Mouse (Mus musculus) urinary bladder, adult 18-20 months (tissue): ENCODE measurements around the gene Clmn.

Experiments used
- DNase-seq, 2 experiments: peaks; one replicate each; pipeline ENCODE4 v3.0.0; 2022; ENCODE audit warnings: low spot score in 2 of 2, mixed read lengths in 2 of 2

Gene Clmn

GRCm38 (mm10) chr12:104879577-104879989 lies 14.7 kb upstream of the Clmn start:
- DNase-seq: no peak

GRCm38 (mm10) chr12:104876053-104876452 lies 11.2 kb upstream of the Clmn start:
- DNase-seq: no peak

- no peak for DNase-seq
These were observed 7.1 kb upstream of the Clmn start for GRCm38 (mm10) chr12:104871987-104872386.

DNA sequence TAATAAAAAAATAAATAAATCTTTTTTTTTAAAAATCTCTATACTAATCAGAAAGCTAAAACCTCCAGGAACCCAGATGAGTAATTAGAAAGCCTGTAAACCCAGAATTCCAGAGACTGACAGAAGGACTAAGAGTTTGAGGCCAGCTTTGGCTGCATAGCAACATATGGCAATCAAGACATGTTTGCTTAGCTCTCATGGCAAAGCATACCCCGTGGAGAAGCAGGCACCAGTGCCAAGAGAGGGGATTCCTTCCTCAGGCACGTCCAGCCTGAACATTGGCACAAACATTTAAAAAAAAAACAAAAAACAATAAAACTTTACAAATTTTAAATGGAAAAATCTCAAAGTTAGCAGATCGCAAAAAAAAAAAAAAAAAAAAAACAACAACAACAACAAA lies 4.9 kb upstream of the Clmn start:
- DNase-seq: no peak

- DNase-seq: no peak
These were observed 3.6 kb upstream of the Clmn start for GRCm38 (mm10) chr12:104868430-104868829.

- no peak for DNase-seq
These were observed 3.0 kb upstream of the Clmn start for GRCm38 (mm10) chr12:104867851-104868250.

DNA sequence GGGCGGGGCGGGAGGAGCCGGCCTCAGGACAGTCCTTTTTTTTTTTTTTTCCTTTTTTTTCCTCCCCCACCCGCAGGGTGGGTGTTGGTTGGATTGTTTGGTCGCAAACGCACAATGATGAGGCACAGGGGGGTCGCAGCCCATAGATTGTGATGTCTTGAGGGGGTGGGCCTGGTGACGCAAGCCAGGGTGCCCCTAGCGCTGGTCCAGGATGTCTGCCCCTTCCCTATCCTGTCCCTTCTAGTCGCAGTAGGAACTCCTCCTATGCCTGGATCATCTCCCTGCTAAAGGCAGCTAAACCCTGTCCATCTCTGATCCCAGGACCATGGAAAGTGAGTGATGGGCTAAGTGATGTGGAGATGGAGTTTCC lies 275 bp upstream of the Clmn start:
- no peak for DNase-seq

DNA sequence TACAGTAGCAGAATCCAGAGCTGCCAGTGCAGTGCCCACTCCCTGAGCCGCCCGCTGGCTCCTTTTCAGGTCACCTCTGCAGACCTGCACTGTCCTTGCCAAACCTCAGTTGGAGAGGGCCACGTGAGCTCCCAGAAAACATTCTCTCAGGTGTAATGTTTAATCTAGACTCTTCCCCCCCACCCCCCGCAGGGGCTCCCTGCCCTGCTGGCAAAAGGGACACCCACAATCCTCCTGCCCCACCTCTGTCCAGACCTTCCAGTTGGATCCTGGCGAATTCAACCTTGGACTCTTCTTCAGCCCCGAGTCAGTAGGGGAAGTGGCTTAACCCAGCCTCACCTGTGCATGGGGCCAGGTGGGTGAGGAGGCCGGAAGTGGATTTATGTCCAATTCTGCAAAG lies 1.2 kb downstream of the Clmn start:
- DNase-seq: no peak

DNA sequence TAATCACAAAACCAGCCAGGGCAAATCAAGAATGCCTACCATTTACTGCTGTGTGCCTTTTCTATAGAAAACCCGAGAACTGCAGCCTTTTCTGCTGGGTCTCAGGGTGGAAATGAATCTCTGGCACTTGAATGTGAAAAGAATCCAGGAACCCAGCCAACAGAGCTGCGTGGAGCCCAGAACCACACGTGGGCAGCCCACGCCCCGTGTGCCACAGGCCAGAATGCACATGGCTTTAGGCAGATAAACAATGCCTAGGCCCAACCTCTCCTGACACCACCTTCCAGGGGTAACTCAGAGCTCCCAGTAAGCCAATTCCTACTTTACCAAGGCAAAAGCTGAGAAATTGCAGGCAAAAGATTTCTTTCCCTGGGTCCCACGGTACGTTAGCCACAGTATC lies 5.7 kb downstream of the Clmn start:
- DNase-seq: no peak

GRCm38 (mm10) chr12:104858732-104859131 lies 6.1 kb downstream of the Clmn start:
- DNase-seq: no peak

DNA sequence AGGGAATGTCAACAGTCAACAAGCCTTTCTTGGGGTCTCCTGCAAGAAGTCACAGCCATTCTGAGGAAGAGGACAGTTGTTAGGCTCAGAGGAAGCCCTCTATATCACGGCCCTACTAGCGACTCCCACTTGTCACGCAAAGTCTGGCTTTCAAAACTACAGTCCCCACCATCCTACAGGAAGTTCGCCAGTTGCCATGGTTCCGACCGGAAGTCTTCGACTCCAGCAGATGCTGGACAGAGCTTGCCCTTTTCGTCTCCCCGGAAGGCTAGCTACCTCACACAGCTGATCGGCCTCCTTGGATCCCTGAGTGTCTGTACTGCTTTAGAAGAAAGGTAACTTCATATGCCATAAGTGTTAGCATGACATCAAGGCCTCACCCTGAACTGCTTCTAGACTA lies 7.3 kb downstream of the Clmn start:
- no peak for DNase-seq

DNA sequence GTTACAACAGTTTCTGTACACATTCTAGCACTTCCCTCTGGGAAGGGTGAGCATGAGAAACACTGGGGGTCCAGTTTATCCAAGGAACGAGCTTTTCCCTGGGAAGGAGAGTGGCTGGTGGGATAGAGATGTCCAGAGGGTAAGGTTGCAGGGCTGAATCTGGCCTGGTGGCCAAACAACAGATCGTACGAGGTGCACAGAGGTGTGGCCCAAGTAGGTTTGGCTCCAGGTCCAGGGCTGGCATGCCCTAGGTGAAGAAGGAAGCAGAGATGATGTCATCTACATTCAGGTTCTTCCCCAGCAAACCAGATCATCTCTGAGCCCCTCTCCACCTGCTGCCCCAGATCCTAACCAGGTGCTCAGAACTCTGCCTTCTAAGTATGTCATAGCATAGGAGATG lies 8.3 kb downstream of the Clmn start:
- DNase-seq: no peak

GRCm38 (mm10) chr12:104855548-104855947 lies 9.3 kb downstream of the Clmn start:
- DNase-seq: no peak

DNA sequence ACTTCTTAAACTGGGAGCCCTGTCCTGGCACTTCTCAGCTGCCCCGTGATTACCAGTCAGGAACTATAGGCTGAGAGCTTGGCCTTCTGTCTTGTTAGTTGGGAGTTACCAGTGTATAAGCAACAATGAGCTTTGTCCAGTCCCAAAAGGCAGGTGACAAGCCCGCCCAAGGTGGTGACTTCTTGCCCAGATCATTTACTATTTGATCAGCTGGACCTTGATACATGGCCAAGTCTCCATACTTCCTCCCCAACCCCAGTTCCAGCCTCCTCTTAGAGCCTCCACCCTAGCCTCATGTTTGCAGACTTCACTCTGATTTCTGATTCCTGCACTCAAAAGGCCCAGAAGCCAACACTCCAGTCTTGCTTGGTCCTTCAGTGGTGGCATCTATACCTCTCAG lies 10.1 kb downstream of the Clmn start:
- DNase-seq: no peak

- no peak for DNase-seq
These were observed 11.5 kb downstream of the Clmn start for GRCm38 (mm10) chr12:104853374-104853773.

DNA sequence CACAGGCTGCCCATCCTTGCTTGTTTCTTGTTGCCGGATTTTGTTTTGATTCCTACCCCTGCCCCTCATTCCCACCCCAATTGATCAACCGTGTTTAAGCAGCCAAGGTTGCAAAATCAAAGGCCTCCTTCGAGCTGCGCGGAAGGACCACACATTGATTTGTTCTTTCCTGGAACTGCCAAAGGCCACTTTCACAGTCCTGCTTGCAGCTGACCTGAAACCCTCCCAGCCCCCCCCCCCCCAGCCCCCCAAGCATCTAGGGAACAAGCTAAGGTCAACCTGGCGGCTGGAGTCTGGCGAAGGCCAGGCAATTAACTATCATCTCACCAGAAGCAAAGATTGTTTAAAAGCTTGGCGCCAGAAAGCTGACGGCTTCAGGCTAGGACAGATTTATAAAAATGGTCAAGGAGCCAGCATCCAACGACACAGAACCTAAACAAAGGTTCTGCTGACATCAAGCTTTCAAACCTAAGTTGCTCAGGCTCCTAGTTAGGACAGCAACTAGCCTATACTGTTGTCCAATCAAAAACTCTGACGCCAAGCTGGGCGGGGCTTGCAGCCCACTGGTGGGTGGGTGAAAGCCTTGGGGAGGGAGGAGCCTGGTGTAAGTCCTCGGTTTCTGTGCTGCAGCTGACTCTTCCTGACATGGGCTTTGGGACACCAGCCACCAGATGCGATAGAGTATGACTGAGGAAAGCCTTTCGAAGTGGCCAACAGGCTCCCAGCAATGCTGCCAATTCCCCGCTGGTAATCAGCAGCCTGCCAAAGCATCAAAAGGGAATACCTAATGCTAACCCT lies 13.0 kb downstream of the Clmn start:
- DNase-seq: peak in 1 of 2 experiments; percentile 57

DNA sequence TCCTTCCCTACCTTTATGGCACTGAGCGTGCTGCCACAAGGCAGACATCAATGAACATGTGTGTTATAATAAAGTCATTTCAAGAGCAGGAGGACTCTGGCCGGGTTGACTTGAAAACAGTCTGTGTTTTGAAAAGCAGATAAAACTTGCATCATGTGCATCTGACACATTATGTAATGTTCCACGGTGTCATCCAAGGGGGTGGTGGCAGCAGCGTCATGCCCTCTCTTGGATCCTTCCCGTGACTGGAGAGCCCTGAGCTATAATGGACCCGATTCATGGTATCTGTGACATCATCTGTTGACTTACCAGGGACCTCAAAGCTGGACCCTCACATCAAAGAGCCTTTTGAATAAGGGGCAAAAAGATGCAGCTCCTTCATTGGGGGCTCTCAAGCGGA lies 14.8 kb downstream of the Clmn start:
- DNase-seq: no peak

DNA sequence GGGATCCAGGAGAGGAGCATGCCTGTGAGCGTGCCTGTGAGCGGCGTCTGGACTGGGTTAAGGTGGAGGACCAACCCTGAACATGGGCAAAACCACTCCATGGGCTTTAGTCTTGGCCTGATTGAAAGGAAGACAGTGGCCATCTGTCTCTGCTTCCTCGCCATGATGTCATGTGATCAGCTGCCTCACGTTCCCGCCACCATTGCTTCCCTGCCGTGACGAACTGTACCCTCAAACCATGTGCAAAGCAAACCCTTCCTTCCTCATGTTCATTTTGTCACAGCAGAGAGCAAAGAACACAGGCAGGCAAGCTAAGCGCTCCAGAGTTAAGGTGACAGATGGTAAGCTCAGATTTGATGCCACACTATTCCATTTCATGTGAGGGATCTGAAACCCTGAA lies 16.2 kb downstream of the Clmn start:
- no peak for DNase-seq

- no peak for DNase-seq
These were observed 17.6 kb downstream of the Clmn start for GRCm38 (mm10) chr12:104847227-104847626.

- DNase-seq: peak in 1 of 2 experiments; percentile 51
These were observed 19.2 kb downstream of the Clmn start for GRCm38 (mm10) chr12:104845707-104846106.

DNA sequence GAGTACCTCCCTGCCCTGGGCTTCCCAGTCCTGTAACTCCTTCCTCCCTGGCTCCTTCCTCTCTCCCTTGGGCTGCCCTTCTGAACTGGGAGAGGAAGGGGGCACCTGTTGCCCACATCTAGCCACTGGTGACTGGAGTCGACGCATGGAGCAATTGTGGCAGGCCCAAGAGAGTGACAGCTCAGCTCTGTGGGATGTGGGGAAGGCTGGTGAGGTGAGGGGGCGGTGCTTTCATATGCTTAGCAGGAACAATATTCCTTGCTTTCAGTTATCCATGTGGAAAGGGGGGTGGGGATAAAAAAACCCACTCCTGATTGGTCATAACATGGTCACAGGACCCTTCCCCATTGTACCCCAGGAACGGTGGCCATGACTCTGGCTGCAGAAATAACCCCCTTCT lies 19.9 kb downstream of the Clmn start:
- no peak for DNase-seq

- DNase-seq: no peak
These were observed 20.6 kb downstream of the Clmn start for GRCm38 (mm10) chr12:104844279-104844678.

GRCm38 (mm10) chr12:104841256-104841655 lies 23.6 kb downstream of the Clmn start:
- no peak for DNase-seq

GRCm38 (mm10) chr12:104838987-104839386 lies 25.9 kb downstream of the Clmn start:
- no peak for DNase-seq
